In genomic region chr2:180902086-180902485, GRCm38 (mm10) we compare ENCODE assay signal across 10 mouse cellular contexts. TPM values are rescaled to one million over a fixed set of nuclear protein-coding genes. Genes with fewer than 3 reads are reported as not detected.
A peak's percentile ranks its signal among the peaks of the same experiment; 100 is the strongest.
DNase-seq lines count a peak whose midpoint lies in the region; ATAC-seq and TF ChIP-seq lines count a peak whose summit lies in the region.
"Had no signal": no experiment of that assay in that cellular context is flagged by ENCODE, and none has a peak within 500 bp of the region (broad histone marks: within the 10 kb centered on the region; RNA-seq: fewer than 3 reads in every experiment).

No protein-coding gene starts in this region.

- H3K9me3 ChIP-seq in kidney, postnatal 0 days (replicated peaks; ENCODE audit: low read length) = no peaks in the 10 kb centered on the region
- H3K9me3 ChIP-seq in kidney, embryonic 16.5 days (ENCODE audit: low read length) = no peaks in the 10 kb centered on the region
- no peaks in the 10 kb centered on the region for H3K9me3 ChIP-seq in G1E (replicated peaks)
- H3K9me3 ChIP-seq: midbrain, embryonic 15.5 days had no signal

- no peak overlapping the region for H3K27ac ChIP-seq in kidney, postnatal 0 days
- H3K27ac ChIP-seq in kidney, embryonic 16.5 days (ENCODE audit: low read length) = no peak overlapping the region
- H3K27ac ChIP-seq: midbrain, embryonic 15.5 days had no signal

- H3K4me2 ChIP-seq in kidney, postnatal 0 days (ENCODE audit: low read length) = no peak overlapping the region
- no peak overlapping the region for H3K4me2 ChIP-seq in kidney, embryonic 16.5 days (replicated peaks; ENCODE audit: low read depth, low read length)
- H3K4me2 ChIP-seq: midbrain, embryonic 15.5 days had no signal

- 45% methylated on average over 2 of the region's 2 CpGs for WGBS in kidney, postnatal 0 days
- 48% methylated on average over 2 of the region's 2 CpGs for WGBS in kidney, embryonic 16.5 days

- ATAC-seq in kidney, postnatal 0 days (replicated peaks; ENCODE audit: low FRiP score, low read depth) = no peak
- no peak for ATAC-seq in kidney, embryonic 16.5 days (ENCODE audit: low FRiP score, low TSS enrichment)
- ATAC-seq in G1E (ENCODE audit: extremely low read depth, insufficient number of reproducible peaks, low FRiP score, poor library complexity, severe bottlenecking) = peak; percentile 40; the same call in 1 of the 2 replicates
- ATAC-seq: midbrain, embryonic 15.5 days had no signal

- no peak overlapping the region for H3K9ac ChIP-seq in kidney, postnatal 0 days (ENCODE audit: low read depth, low read length)
- no peak overlapping the region for H3K9ac ChIP-seq in kidney, embryonic 16.5 days (replicated peaks; ENCODE audit: low read length)
- H3K9ac ChIP-seq: midbrain, embryonic 15.5 days had no signal

- no peak overlapping the region for H3K4me3 ChIP-seq in kidney, postnatal 0 days (replicated peaks; ENCODE audit: low read depth, low read length)
- H3K4me3 ChIP-seq in kidney, embryonic 16.5 days (ENCODE audit: low read length) = no peak overlapping the region
- no peak overlapping the region for H3K4me3 ChIP-seq in G1E (ENCODE audit: low read depth, low read length)
- H3K4me3 ChIP-seq: midbrain, embryonic 15.5 days had no signal

- H3K27me3 ChIP-seq in kidney, postnatal 0 days (ENCODE audit: insufficient read depth, low read length) = no peaks in the 10 kb centered on the region
- no peaks in the 10 kb centered on the region for H3K27me3 ChIP-seq in kidney, embryonic 16.5 days (ENCODE audit: insufficient read depth, low read length)
- H3K27me3 ChIP-seq in G1E (ENCODE audit: insufficient read depth, low read length) = peaks cover 8% of the 10 kb centered on the region; the same call in 1 of the 2 replicates
- H3K27me3 ChIP-seq: midbrain, embryonic 15.5 days had no signal

- peak; percentile 55 for DNase-seq in kidney, postnatal 0 days (ENCODE audit: low spot score)
- peak; percentile 82 for DNase-seq in 416B (ENCODE audit: low read depth)
- DNase-seq in G1E (ENCODE audit: low spot score) = no peak
- peak; percentile 67 for DNase-seq in embryo, embryonic 11 days
- no peak for DNase-seq in spleen, postnatal 4 days (ENCODE audit: low spot score in 2 of 2)
- no peak for DNase-seq in layer of hippocampus, adult 9-11 months
- DNase-seq in kidney, adult 9 months = no peak
- DNase-seq: gastrocnemius, postnatal 14 days had no signal

- H3K36me3 ChIP-seq in kidney, postnatal 0 days (ENCODE audit: insufficient read depth, low read length) = peaks cover 2% of the 10 kb centered on the region
- H3K36me3 ChIP-seq in kidney, embryonic 16.5 days (ENCODE audit: insufficient read depth, low read length) = peaks cover 8% of the 10 kb centered on the region; the same call in 1 of the 2 replicates
- peaks cover 43% of the 10 kb centered on the region for H3K36me3 ChIP-seq in G1E (replicated peaks)

- peak; percentile 70 for TF ChIP-seq CTCF in kidney, postnatal 0 days (IDR thresholded peaks at IDR 0.05; ENCODE audit: low read depth)
- no peak for TF ChIP-seq CTCF in G1E (IDR thresholded peaks at IDR 0.05; ENCODE audit: low read depth, low read length)

- H3K4me1 ChIP-seq in kidney, postnatal 0 days (replicated peaks; ENCODE audit: insufficient read depth, low read length) = no peaks in the 10 kb centered on the region
- H3K4me1 ChIP-seq in kidney, embryonic 16.5 days (ENCODE audit: insufficient read depth, low read length) = no peaks in the 10 kb centered on the region
- peaks cover 13% of the 10 kb centered on the region for H3K4me1 ChIP-seq in G1E (ENCODE audit: insufficient read depth, low read depth, low read length)

RNA-seq across cellular contexts. Expression of gene Ythdf1, which starts 18.7 kb away (rescaled TPM):
- 50.0 and 55.5 TPM in 2 replicates for polyA plus RNA-seq in kidney, postnatal 0 days (2015; fragmentation: Nextera tagmentation; extraction: Ambion mirVana)
- polyA plus RNA-seq in kidney, embryonic 16.5 days (2015; fragmentation: Nextera tagmentation; extraction: Ambion mirVana) = 16.0 and 27.1 TPM in 2 replicates
- total RNA-seq in G1E (2014; fragmentation: Nextera tagmentation) (90.2 and 96.6 TPM in 2 replicates), G1E (2017) (24.6 and 26.3 TPM in 2 replicates)
- 72.5 and 87.0 TPM in 2 replicates for polyA plus RNA-seq in G1E (2012)

RNA-seq across cellular contexts. Expression of gene Birc7, which starts 26.7 kb away (rescaled TPM):
- not detected in 2 replicates for polyA plus RNA-seq in kidney, postnatal 0 days (2015; fragmentation: Nextera tagmentation; extraction: Ambion mirVana)
- polyA plus RNA-seq in kidney, embryonic 16.5 days (2015; fragmentation: Nextera tagmentation; extraction: Ambion mirVana) = not detected in 2 replicates
- total RNA-seq in G1E (2014; fragmentation: Nextera tagmentation) (not detected in 2 replicates), G1E (2017) (not detected in 2 replicates)
- not detected in 2 replicates for polyA plus RNA-seq in G1E (2012)
- total RNA-seq: gastrocnemius, postnatal 14 days had no signal

RNA-seq across cellular contexts. Expression of gene Nkain4, which starts 52.4 kb away (rescaled TPM):
- 24.1 and 26.6 TPM in 2 replicates for polyA plus RNA-seq in kidney, postnatal 0 days (2015; fragmentation: Nextera tagmentation; extraction: Ambion mirVana)
- 36.9 and 48.7 TPM in 2 replicates for polyA plus RNA-seq in kidney, embryonic 16.5 days (2015; fragmentation: Nextera tagmentation; extraction: Ambion mirVana)
- total RNA-seq in G1E (2014; fragmentation: Nextera tagmentation) = not detected in 2 replicates
- not detected in 2 replicates for total RNA-seq in G1E (2017)
- not detected in 2 replicates for polyA plus RNA-seq in G1E (2012)

Comparison
In these comparisons a context has a peak if more than half of its experiments do, and no peak if none do; other contexts are left out.
1. DNase-seq: peak in kidney, postnatal 0 days (single experiment), 416B (single experiment) and embryo, embryonic 11 days (single experiment); none in G1E (single experiment), spleen, postnatal 4 days (0 of 2), layer of hippocampus, adult 9-11 months (single experiment) and kidney, adult 9 months (single experiment).
2. RNA of gene Nkain4, which starts 52.4 kb away (polyA plus RNA-seq): 36.9 to 48.7 TPM in kidney, embryonic 16.5 days and 24.1 to 26.6 TPM in kidney, postnatal 0 days; not detected in G1E; every median in the first group is over 10 times any median in the second.